Mouse (Mus musculus) limb, embryonic 14.5 days (tissue): ENCODE measurements at regions not wholly inside any gene's neighbourhood (a gene's known extent, or its start where the extent isn't known, plus 50 kb on each side); places are given as distances from the start of the nearest gene placed in this dataset.

Experiments
- ATAC-seq: fragments of 200-750 bp; cut with Nextera tagmentation; 2 replicates; pipeline ENCODE4 v1.8.0; 2017; ENCODE audit warnings: low read depth, moderate number of reproducible peaks, moderate TSS enrichment; ENCODE audit not compliant: low FRiP score
- DNase-seq: peaks from one replicate; pipeline ENCODE4 v3.0.0-alpha.2; 2015; ENCODE audit warnings: low spot score
- H3K27ac ChIP-seq: fragments of 300-500 bp; sonication (generic); replicated peaks from 2 replicates; pipeline ENCODE4 v1.5.1; 2014; ENCODE audit warnings: low read depth, mild to moderate bottlenecking, low read length, moderate library complexity, mixed read lengths
- H3K27me3 ChIP-seq: fragments of 300-500 bp; sonication (generic); 2 replicates; pipeline ENCODE4 v1.6.1; 2014; ENCODE audit warnings: low read length, mixed read lengths; ENCODE audit not compliant: control insufficient read depth, insufficient read depth
- H3K36me3 ChIP-seq: fragments of 300-500 bp; sonication (generic); 2 replicates; pipeline ENCODE4 v1.6.1; 2014; ENCODE audit warnings: mild to moderate bottlenecking, low read length, moderate library complexity, mixed read lengths; ENCODE audit not compliant: control insufficient read depth, insufficient read depth
- H3K4me1 ChIP-seq: fragments of 300-500 bp; sonication (generic); 2 replicates; pipeline ENCODE4 v1.6.1; 2014; ENCODE audit warnings: antibody characterized with exemption, low read length, mixed read lengths; ENCODE audit not compliant: control insufficient read depth, insufficient read depth
- H3K4me2 ChIP-seq: fragments of 300-500 bp; sonication (generic); replicated peaks from 2 replicates; pipeline ENCODE4 v1.6.1; 2014; ENCODE audit warnings: low read depth, mild to moderate bottlenecking, low read length, moderate library complexity; ENCODE audit not compliant: severe bottlenecking
- H3K4me3 ChIP-seq: fragments of 300-500 bp; sonication (generic); replicated peaks from 2 replicates; pipeline ENCODE4 v1.5.1; 2014; ENCODE audit warnings: low read length
- H3K9ac ChIP-seq: fragments of 300-500 bp; sonication (generic); 2 replicates; pipeline ENCODE4 v1.6.1; 2014; ENCODE audit warnings: mild to moderate bottlenecking, low read depth, low read length, moderate library complexity; ENCODE audit not compliant: severe bottlenecking
- H3K9me3 ChIP-seq: fragments of 300-500 bp; sonication (generic); 2 replicates; pipeline ENCODE4 v1.6.1; 2016; ENCODE audit warnings: low read length; ENCODE audit not compliant: control insufficient read depth
- POLR2A ChIP-seq: fragments of 200-500 bp; IDR thresholded peaks from 2 replicates; pipeline ENCODE4 v1.8.0; 2012; ENCODE audit warnings: inconsistent platforms, mild to moderate bottlenecking, moderate library complexity, borderline replicate concordance; ENCODE audit not compliant: insufficient read depth, insufficient read length; ENCODE audit errors: extremely low read depth
- WGBS: fragments of 180-500 bp; shearing (Covaris S2); extraction: QIAGEN DNeasy Blood & Tissue Kit; methylation state at CpG from one replicate; pipeline ENCODE4 v1.1.7; 2014; 5-methylcytosine and 5-hydroxymethylcytosine counted together

GRCm38 (mm10) chr3:49096118-49096517, 661.0 kb downstream of the Pcdh18 start:
- Histone ChIP-seq H3K9me3 (no peaks in the 10 kb centered on the region), H3K9ac (no peak overlapping the region), H3K36me3 (no peaks in the 10 kb centered on the region), H3K4me1 (no peaks in the 10 kb centered on the region), H3K27ac (no peak overlapping the region), H3K4me2 (no peak overlapping the region), H3K27me3 (no peaks in the 10 kb centered on the region), H3K4me3 (no peak overlapping the region)
- no peak for DNase-seq
- WGBS = 54% methylated on average over 4 of the region's 4 CpGs
- ATAC-seq = no peak
- TF ChIP-seq POLR2A = no peak

GRCm38 (mm10) chr3:49093818-49094680, 663.1 kb downstream of the Pcdh18 start:
- Histone ChIP-seq H3K4me3 (no peak overlapping the region), H3K4me2 (no peak overlapping the region; the same call in 1 of the 2 replicates)
- 25% methylated on average over 11 of the region's 11 CpGs for WGBS

GRCm38 (mm10) chr3:49068801-49069200, 688.3 kb downstream of the Pcdh18 start:
- ATAC-seq (no peak), DNase-seq (no peak)
- Histone ChIP-seq H3K4me1 (no peaks in the 10 kb centered on the region), H3K27me3 (no peaks in the 10 kb centered on the region), H3K4me3 (no peak overlapping the region), H3K4me2 (no peak overlapping the region), H3K9me3 (no peaks in the 10 kb centered on the region), H3K27ac (no peak overlapping the region), H3K9ac (no peak overlapping the region), H3K36me3 (no peaks in the 10 kb centered on the region)
- TF ChIP-seq POLR2A = no peak

More at GRCm38 (mm10) chr3:49093818-49094680, 663.1 kb downstream of the Pcdh18 start:
- Histone ChIP-seq H3K27ac (no peak overlapping the region), H3K27me3 (no peaks in the 10 kb centered on the region), H3K36me3 (no peaks in the 10 kb centered on the region), H3K4me1 (no peaks in the 10 kb centered on the region), H3K9me3 (no peaks in the 10 kb centered on the region), H3K9ac (no peak overlapping the region)
- peak; percentile 50; the same call in 1 of the 2 replicates for ATAC-seq
- peak; percentile 82 for DNase-seq
- no peak for TF ChIP-seq POLR2A

GRCm38 (mm10) chr3:49062081-49062480, 695.0 kb downstream of the Pcdh18 start:
- no peaks in the 10 kb centered on the region for H3K4me1 ChIP-seq
- no peak for TF ChIP-seq POLR2A
- DNase-seq = no peak
- no peaks in the 10 kb centered on the region for H3K27me3 ChIP-seq
- H3K27ac ChIP-seq = no peak overlapping the region
- H3K4me3 ChIP-seq = no peak overlapping the region
- H3K9ac ChIP-seq = no peak overlapping the region
- no peaks in the 10 kb centered on the region for H3K36me3 ChIP-seq
- H3K4me2 ChIP-seq = no peak overlapping the region
- 81% methylated on average over 9 of the region's 9 CpGs for WGBS
- H3K9me3 ChIP-seq = no peaks in the 10 kb centered on the region
- no peak for ATAC-seq

DNA sequence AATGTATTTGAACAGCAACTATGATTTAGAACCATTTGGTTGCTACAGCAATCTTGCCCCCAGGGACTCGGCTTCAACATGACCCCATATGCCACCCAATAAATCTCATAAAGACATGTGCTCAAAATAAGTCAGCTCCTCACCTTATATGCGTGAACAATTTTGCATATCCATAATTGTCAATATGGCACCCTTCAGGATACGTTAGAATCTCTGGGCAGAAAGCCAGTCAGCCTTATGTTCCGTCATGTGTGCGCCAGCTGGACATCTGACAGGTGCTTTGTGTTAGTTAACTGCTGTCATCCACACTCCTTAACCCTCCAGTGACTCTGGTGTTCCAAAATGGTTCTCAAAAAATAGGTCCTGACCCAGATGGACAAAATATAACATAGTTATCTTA, 724.1 kb downstream of the Pcdh18 start:
- H3K4me1 ChIP-seq = no peaks in the 10 kb centered on the region
- H3K27me3 ChIP-seq = no peaks in the 10 kb centered on the region
- ATAC-seq (peak; percentile 70), DNase-seq (peak; percentile 69)
- no peak overlapping the region for H3K27ac ChIP-seq
- TF ChIP-seq POLR2A = no peak
- no peaks in the 10 kb centered on the region for H3K36me3 ChIP-seq
- H3K4me3 ChIP-seq = no peak overlapping the region
- H3K9me3 ChIP-seq = no peaks in the 10 kb centered on the region
- H3K4me2 ChIP-seq = no peak overlapping the region
- no peak overlapping the region for H3K9ac ChIP-seq
- 43% methylated on average over 5 of the region's 5 CpGs for WGBS
